Mouse (Mus musculus): ENCODE results near the gene 6030458C11Rik. TPM values are rescaled to one million over a fixed set of nuclear protein-coding genes. Genes with fewer than 3 reads are reported as not detected.

Gene 6030458C11Rik
- polyA plus RNA-seq, 1 experiment from 2014 or later = 37.8 TPM

- ATAC-seq (ENCODE audit: insufficient read depth, low FRiP score, low read depth) = no peak
- no peaks in the 10 kb centered on the region for H3K27me3 ChIP-seq (replicated peaks)
- no peak overlapping the region for H3K9ac ChIP-seq
- no peak overlapping the region for H3K4me3 ChIP-seq (replicated peaks)
- H3K4me2 ChIP-seq = no peak overlapping the region
- no peaks in the 10 kb centered on the region for H3K9me3 ChIP-seq
- WGBS = 70% methylated on average over 6 of the region's 6 CpGs
- H3K4me1 ChIP-seq = no peaks in the 10 kb centered on the region
- H3K27ac ChIP-seq = no peak overlapping the region
- no peaks in the 10 kb centered on the region for H3K36me3 ChIP-seq
Measured at GRCm38 (mm10) chr15:12781296-12781695, 43.2 kb downstream of the 6030458C11Rik start.

GRCm38 (mm10) chr15:12774149-12774753 is 50.2 kb downstream of the 6030458C11Rik start:
- Histone ChIP-seq H3K9me3 (no peaks in the 10 kb centered on the region), H3K4me1 (no peaks in the 10 kb centered on the region), H3K4me2 (no peak overlapping the region), H3K9ac (no peak overlapping the region), H3K27me3 (replicated peaks) (no peaks in the 10 kb centered on the region), H3K4me3 (replicated peaks) (no peak overlapping the region), H3K27ac (no peak overlapping the region), H3K36me3 (no peaks in the 10 kb centered on the region)
- no peak for ATAC-seq (ENCODE audit: insufficient read depth, low FRiP score, low read depth)
- WGBS = 78% methylated on average over 11 of the region's 11 CpGs

GRCm38 (mm10) chr15:12770958-12771357 is 53.5 kb downstream of the 6030458C11Rik start:
- Histone ChIP-seq H3K4me1 (no peaks in the 10 kb centered on the region), H3K27ac (no peak overlapping the region), H3K9ac (no peak overlapping the region), H3K27me3 (replicated peaks) (no peaks in the 10 kb centered on the region), H3K4me2 (no peak overlapping the region), H3K36me3 (no peaks in the 10 kb centered on the region), H3K4me3 (replicated peaks) (no peak overlapping the region), H3K9me3 (no peaks in the 10 kb centered on the region)
- ATAC-seq (ENCODE audit: insufficient read depth, low FRiP score, low read depth) = no peak
- 74% methylated on average over 7 of the region's 7 CpGs for WGBS

- no peak overlapping the region for H3K4me3 ChIP-seq (replicated peaks)
- no peaks in the 10 kb centered on the region for H3K36me3 ChIP-seq
- H3K27ac ChIP-seq = no peak overlapping the region
- H3K9ac ChIP-seq = no peak overlapping the region
- H3K9me3 ChIP-seq = no peaks in the 10 kb centered on the region
- no peaks in the 10 kb centered on the region for H3K27me3 ChIP-seq (replicated peaks)
- 59% methylated on average over 4 of the region's 4 CpGs for WGBS
- no peak overlapping the region for H3K4me2 ChIP-seq
- ATAC-seq (ENCODE audit: insufficient read depth, low FRiP score, low read depth) = no peak
- no peaks in the 10 kb centered on the region for H3K4me1 ChIP-seq
Measured at GRCm38 (mm10) chr15:12766848-12767247, 57.6 kb downstream of the 6030458C11Rik start.

GRCm38 (mm10) chr15:12763147-12763546 is 61.3 kb downstream of the 6030458C11Rik start:
- no peaks in the 10 kb centered on the region for H3K36me3 ChIP-seq
- H3K9me3 ChIP-seq = no peaks in the 10 kb centered on the region
- no peak overlapping the region for H3K9ac ChIP-seq
- H3K27me3 ChIP-seq (replicated peaks) = no peaks in the 10 kb centered on the region
- H3K4me1 ChIP-seq = no peaks in the 10 kb centered on the region
- ATAC-seq (ENCODE audit: insufficient read depth, low FRiP score, low read depth) = no peak
- H3K27ac ChIP-seq = no peak overlapping the region
- no peak overlapping the region for H3K4me3 ChIP-seq (replicated peaks)
- WGBS = 72% methylated on average over 10 of the region's 10 CpGs
- H3K4me2 ChIP-seq = no peak overlapping the region

GRCm38 (mm10) chr15:12762258-12762913 is 62.1 kb downstream of the 6030458C11Rik start:
- H3K36me3 ChIP-seq = no peaks in the 10 kb centered on the region
- no peak overlapping the region for H3K4me3 ChIP-seq (replicated peaks)
- H3K4me2 ChIP-seq = no peak overlapping the region
- no peak overlapping the region for H3K9ac ChIP-seq
- no peaks in the 10 kb centered on the region for H3K4me1 ChIP-seq
- 75% methylated on average over 11 of the region's 11 CpGs for WGBS
- H3K27me3 ChIP-seq (replicated peaks) = no peaks in the 10 kb centered on the region
- no peaks in the 10 kb centered on the region for H3K9me3 ChIP-seq
- no peak for ATAC-seq (ENCODE audit: insufficient read depth, low FRiP score, low read depth)
- no peak overlapping the region for H3K27ac ChIP-seq

- WGBS = 86% methylated on average over 6 of the region's 6 CpGs
- no peaks in the 10 kb centered on the region for H3K27me3 ChIP-seq (replicated peaks)
- H3K27ac ChIP-seq = no peak overlapping the region
- no peak overlapping the region for H3K9ac ChIP-seq
- H3K4me3 ChIP-seq (replicated peaks) = no peak overlapping the region
- no peak overlapping the region for H3K4me2 ChIP-seq
- no peaks in the 10 kb centered on the region for H3K36me3 ChIP-seq
- no peaks in the 10 kb centered on the region for H3K9me3 ChIP-seq
- ATAC-seq (ENCODE audit: insufficient read depth, low FRiP score, low read depth) = no peak
- no peaks in the 10 kb centered on the region for H3K4me1 ChIP-seq
Measured at GRCm38 (mm10) chr15:12760747-12761146, 63.7 kb downstream of the 6030458C11Rik start.

DNA sequence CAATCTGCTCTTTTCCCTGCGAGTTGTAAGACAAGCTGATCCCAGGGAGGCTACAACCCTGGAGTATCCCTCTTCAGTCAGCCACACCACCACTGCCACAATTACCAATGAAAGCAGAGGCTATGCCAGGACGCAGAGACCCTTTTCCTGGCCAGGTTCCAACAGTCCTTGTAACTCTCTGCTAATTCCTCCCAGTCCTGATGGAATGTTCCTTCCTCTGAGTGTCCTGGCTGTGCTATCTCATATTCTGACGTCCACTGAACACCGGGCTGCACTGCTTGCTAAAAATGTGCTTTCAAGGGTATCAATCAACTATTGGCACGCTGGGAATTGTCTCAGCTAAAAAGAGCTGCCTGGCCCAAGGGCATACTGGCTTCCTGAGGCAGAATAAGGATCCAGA is 66.0 kb downstream of the 6030458C11Rik start:
- Histone ChIP-seq H3K27me3 (replicated peaks) (no peaks in the 10 kb centered on the region), H3K4me1 (no peaks in the 10 kb centered on the region), H3K36me3 (no peaks in the 10 kb centered on the region), H3K9ac (no peak overlapping the region), H3K9me3 (no peaks in the 10 kb centered on the region), H3K27ac (no peak overlapping the region), H3K4me2 (no peak overlapping the region), H3K4me3 (replicated peaks) (no peak overlapping the region)
- WGBS = 42% methylated on average over 5 of the region's 5 CpGs
- no peak for ATAC-seq (ENCODE audit: insufficient read depth, low FRiP score, low read depth)

Small RNAs within 50 kb of the gene (microRNA-seq; reads per million reads assigned to microRNA genes)
- gene Gm47288 = not detected

Other genes starting within 250 kb of the 6030458C11Rik start
- 26.9 and 28.3 TPM in 2 replicates for gene Pdzd2, start 84.7 kb downstream of the 6030458C11Rik start, polyA plus RNA-seq (2015; fragmentation: Nextera tagmentation; extraction: Ambion mirVana)
- gene Drosha, start 166 bp upstream of the 6030458C11Rik start, polyA plus RNA-seq (2015; fragmentation: Nextera tagmentation; extraction: Ambion mirVana) = 28.1 and 31.8 TPM in 2 replicates

Measured in stomach, embryonic 15.5 days (tissue).